Mouse (Mus musculus) mouse embryonic stem cell (cell line): ENCODE measurements at regions not wholly inside any gene's neighbourhood (a gene's known extent, or its start where the extent isn't known, plus 50 kb on each side); places are given as distances from the start of the nearest gene placed in this dataset.

Experiments used
- in situ Hi-C, 2 experiments: fragments of 300-500 bp; cut with MboI; formaldehyde crosslinking; loops; 1 replicate in 1 of 2; 3 replicates in 1 of 2; pipeline ENCODE4 v1.14.3; 2019 to 2020; ENCODE audit warnings: low sequenced_read_pairs in 2 of 2, low pct_unique_long_range_greater_than_20kb in 1 of 2, mixed read lengths in 1 of 2; ENCODE audit not compliant: unreplicated experiment in 1 of 2

GRCm38 (mm10) chr2:171816685-171817419 is 226.4 kb downstream of the Cbln4 start:
- in situ Hi-C loops: no loop called here

GRCm38 (mm10) chr2:171812701-171813100 is 230.6 kb downstream of the Cbln4 start:
- in situ Hi-C loops: no loop called here

DNA sequence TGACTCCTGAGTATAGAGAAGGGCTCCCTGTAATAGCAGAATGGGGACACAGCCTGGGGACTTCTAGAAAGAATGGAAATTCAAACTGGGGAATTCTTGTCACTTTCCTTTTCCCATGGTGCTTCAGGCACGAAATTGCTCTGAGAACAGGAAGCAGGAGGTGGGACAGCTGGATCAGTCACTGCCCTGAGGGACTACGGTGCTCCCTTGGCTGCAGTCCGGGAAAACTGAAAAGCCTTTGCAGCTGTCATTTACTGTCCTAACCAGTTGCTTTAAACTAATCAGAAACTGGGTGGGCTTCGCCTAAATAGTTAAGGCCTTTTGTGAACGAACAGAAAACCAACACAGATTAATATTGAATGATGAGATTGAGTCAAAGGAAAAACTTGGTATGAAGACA is 237.9 kb downstream of the Cbln4 start:
- in situ Hi-C loops: no loop called here

DNA sequence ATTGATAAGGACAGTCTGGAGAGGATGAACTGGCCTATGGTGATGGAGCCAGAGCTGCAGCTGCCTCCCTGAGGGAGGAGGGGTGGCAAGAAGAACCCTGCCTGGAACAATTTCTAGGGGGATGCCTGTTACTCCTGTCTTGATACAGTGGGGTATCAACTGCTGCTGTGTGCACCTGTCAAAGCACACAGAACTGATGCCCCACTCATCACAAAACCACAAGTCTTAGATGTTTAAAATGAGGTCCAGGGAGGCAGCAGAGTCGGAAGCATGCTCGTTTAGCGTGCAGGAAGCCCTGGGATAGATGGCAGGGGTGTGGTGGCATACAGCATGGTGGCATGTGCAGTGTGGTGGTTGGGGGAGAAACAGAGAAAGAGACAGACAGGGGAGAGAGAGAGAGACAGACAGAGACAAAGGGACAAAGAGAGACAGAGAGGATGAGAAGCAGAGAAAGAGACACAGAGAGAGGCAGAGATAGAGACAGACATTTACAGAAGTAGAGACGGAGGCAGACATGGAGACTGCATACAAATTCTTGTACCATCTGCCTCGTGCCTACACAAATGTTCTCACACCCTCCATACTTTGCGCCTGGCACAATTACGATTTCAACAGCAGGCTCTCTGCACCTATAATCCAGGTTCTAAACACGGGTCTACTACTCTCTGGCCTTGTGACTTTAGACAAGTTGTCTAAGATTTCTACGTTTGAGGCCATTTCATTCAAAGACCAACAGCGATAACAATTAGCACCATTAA is 242.6 kb downstream of the Cbln4 start:
- in situ Hi-C loops: no loop called here

DNA sequence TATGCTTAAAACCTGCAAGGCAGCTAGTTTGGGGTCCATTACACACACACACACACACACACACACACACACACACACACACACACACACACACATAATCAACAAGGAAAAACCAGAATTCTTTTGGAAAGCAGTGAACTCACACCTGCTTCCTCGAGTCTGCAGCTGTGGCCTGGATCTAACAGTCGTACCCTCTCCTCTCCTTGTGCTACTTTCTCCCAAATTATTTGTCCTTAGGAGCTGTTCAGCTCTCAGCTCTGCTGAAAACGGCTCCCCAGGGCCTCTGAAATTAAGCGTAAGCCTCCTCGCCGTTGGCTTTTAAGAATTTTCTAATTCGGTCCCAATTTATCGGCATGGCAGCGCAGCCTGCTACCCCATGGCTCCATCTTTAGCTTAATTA is 243.9 kb downstream of the Cbln4 start:
- in situ Hi-C loops: no loop called here

GRCm38 (mm10) chr2:171790686-171791085 is 252.6 kb downstream of the Cbln4 start:
- in situ Hi-C loops: no loop called here

- in situ Hi-C loops: no loop called here
These were observed 276.9 kb downstream of the Cbln4 start for GRCm38 (mm10) chr2:171766193-171766930.

DNA sequence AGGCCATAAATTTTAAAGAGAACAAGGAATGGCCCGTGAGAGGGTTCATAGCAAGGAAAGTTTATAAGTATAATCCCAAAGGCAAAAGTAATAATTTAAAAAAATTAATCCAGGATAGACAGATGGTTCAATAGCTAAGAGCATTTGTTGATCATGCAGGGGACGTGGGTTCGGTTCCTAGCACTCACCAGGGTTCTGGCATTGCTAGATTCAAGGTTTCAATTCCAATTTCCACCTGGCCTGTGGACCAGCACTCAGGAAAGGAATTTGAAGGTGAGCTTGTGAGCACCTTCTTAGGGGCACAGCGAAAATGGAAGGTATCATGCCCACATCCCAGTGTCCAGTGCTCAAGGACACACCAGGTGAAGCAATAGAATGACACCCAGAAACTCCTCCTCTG is 278.2 kb downstream of the Cbln4 start:
- in situ Hi-C loops: no loop called here

GRCm38 (mm10) chr2:171753502-171753901 is 289.8 kb downstream of the Cbln4 start:
- in situ Hi-C loops: no loop called here

DNA sequence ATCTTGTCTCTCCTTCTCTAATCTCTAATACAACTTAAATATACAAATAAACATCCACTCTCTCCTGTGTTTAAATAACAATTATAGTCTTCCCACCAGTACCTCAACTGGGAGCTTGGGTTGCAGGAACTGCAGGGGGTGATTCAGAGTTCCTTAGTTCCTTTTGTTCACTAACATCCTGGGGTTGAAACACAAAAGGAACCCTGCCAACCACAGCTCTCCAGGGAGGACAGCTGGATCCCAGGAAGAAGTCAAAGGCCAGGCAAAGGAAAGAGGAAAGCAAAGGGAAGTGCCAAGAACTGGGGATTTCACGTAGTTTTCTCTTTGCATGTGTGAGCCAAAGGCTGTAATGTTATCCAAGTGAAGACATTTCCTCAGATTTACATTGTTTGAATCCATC is 296.1 kb downstream of the Cbln4 start:
- in situ Hi-C loops: no loop called here

DNA sequence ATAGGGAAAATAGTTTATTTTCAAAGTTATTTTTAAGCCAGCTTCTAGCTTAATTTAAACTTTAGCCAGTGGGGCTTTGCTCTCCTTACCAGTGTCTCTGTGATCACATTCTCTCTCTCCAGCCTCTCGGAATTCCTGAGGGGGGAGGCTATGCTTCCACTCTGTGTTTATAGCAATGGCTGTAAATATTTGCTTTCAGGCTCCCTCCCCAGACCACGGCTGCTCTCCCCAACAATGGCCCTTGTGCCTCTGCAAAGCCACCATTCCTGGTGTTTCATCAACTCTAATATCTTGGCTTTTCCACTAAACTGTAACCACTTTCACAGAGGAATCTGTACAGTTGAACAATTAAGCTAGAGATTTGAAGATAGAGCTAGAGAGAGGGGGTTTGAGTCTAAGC is 300.2 kb downstream of the Cbln4 start:
- in situ Hi-C loops: no loop called here

- in situ Hi-C loops: no loop called here
These were observed 300.6 kb downstream of the Cbln4 start for GRCm38 (mm10) chr2:171742706-171743105.

DNA sequence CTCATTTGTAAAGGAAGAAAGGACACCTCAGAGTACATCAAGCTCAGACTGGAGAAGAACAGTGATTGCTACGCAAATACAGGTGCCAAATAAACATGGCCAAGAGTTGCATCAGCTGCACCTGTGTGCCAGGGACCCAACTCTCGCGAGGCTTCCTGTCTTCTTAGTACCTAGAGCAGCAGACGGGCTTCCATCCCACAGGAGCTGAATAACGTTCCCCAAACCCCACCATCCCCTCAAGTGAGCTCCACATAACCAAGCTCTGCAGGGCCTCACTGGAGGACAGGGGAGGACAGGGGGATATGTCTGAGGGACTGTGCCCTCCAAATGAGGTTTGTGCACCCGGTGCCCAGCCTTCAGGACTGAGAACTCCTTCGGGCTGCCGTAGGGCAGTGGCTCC is 305.5 kb downstream of the Cbln4 start:
- in situ Hi-C loops: no loop called here

DNA sequence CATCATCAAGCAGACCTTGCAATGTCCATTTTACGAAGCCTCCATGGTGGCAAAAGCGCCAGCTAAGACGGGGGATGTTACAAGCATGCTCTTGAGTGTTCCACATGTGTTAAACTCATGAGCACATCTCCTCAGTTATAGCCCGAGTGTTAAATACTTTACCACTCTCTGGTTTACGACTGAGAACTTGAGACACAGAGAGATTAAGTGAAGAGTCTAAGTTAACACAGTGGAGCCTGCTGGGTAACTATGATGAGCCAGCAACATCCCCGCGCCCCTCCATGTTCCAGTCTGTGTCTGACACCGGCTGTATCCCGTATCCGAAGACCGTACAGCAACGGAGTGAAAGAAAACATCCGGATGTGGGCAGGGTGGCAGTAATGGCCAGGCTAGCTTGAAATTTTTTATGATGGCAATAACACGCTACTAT is 308.2 kb downstream of the Cbln4 start:
- in situ Hi-C loops: no loop called here

DNA sequence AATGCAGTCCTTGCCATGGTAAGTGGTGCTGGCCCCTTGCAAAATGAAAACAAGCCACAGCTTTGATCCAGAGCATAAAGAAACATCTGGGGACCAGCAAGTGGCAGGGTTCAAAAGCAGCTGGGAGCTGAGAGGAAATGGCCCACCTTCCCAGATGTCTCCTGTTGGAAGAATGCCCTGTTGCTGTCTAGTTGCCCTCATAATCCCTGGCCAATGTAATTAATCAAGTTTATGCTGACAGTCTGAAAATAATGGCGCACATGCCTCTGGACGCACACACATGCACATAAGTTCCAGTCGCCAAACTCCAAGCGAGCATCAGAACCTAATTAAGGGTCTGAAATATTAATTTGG is 308.7 kb downstream of the Cbln4 start:
- in situ Hi-C loops: no loop called here

DNA sequence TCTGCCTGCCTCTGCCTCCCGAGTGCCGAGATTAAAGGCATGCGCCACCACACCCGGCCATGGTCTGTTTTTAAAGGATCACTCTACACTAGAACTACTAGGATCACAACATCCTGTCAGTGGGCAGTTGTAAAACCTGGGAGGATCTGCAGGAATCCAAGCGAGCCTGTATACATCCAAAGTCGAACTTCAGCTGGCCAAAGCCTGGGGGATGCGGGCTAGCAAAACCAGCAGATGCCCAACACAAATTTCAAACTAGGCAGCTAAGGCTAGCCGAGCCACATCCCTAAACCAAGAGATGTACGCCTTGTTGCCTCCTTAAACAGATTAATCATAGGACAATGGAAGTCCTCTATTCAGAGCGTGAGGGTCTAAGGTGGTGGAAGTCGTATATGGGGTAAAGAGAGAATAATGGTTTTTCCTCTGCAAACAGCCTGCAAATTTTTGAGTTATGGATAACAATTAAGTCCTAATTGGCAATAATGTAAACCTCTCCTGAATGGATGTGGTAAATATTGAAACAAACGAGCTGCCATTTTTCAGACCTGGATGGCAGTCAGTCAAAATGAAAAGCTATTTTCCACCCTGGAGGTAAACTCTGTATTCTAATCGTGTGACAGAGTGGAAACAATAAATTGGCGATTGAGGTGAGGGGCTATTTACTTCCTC is 309.2 kb downstream of the Cbln4 start:
- in situ Hi-C loops: no loop called here

GRCm38 (mm10) chr2:171719269-171719668 is 324.0 kb downstream of the Cbln4 start:
- in situ Hi-C loops: no loop called here

- in situ Hi-C loops: no loop called here
These were observed 324.4 kb downstream of the Cbln4 start for GRCm38 (mm10) chr2:171718855-171719254.
